Mouse (Mus musculus): ENCODE data around the gene AF067061. TPM values are rescaled to one million over a fixed set of nuclear protein-coding genes. Genes with fewer than 3 reads are reported as not detected.

Gene AF067061
- total RNA-seq, 1 experiment from 2014 or later: 0.93 TPM

Other genes with a start within 250 kb of the AF067061 start
- gene Gm36079, start 236.1 kb upstream of the AF067061 start, total RNA-seq (2017): not detected in 2 replicates
- gene Gm21188, start 210.9 kb upstream of the AF067061 start, total RNA-seq (2017): 10.2 and 18.7 TPM in 2 replicates
- not detected in 2 replicates for gene Gm20767, start 122.9 kb upstream of the AF067061 start, total RNA-seq (2017)
- not detected in 2 replicates for gene Gm21818, start 90.7 kb upstream of the AF067061 start, total RNA-seq (2017)
- not detected in 2 replicates for gene Gm21762, start 47.2 kb upstream of the AF067061 start, total RNA-seq (2017)
- not detected in 2 replicates for gene Gm21731, start 24.0 kb upstream of the AF067061 start, total RNA-seq (2017)
- gene BC147527, start 37.3 kb downstream of the AF067061 start, total RNA-seq (2017): 11.7 and 20.7 TPM in 2 replicates
- not detected in 2 replicates for gene Tcstv3, start 53.8 kb downstream of the AF067061 start, total RNA-seq (2017)